Mouse (Mus musculus): ENCODE results near the gene Atpaf2. TPM values are rescaled to one million over a fixed set of nuclear protein-coding genes. Genes with fewer than 3 reads are reported as not detected.

The Atpaf2 gene
- total RNA-seq, 2 experiments from 2014 or later, result 29.3 to 31.7 TPM

DNA sequence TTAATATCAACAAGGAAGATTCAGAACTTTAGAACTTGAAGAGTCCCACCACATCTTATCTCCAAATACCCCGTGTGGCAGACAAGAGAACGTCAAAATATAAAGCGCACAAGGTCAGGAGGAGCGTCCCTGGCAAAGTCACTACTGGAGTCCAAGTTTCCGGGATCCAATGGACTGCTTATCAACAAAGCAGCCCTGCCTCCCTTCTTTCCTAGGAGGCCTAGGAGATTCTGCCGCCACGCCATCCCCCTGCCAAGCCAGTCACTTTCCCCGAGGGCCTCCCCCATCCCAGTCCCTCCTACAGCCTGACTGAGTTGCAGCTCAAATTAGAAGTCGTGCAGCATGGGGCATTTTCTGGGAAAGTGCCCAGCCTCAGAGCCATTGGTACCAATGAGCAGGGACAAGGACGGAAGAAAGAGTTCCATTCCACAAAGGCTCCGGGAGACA lies 66.3 kb downstream of the Atpaf2 start:
- DNase-seq (ENCODE audit: low spot score in 2 of 2), result peak in 1 of 2 experiments; percentile 24

DNA sequence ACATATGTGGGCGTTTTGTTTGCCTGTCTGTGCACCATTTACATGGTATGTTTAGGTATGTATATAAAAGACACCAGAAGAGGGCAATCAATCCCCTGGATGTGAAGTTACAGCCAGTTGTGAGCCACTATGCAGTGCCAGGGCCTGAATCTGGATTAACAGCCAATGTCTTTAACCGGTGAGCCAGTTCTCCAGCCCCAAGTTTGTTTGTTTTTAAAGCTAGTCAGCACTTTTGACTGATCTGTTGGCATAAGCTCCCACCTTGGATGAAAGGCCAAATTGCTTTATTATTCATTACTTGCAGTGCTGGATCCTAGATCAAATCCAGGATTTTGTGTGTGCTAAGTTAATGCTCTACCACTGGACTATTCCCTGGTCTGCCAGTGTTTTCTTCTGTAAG lies 66.9 kb downstream of the Atpaf2 start:
- no peak for DNase-seq (ENCODE audit: low spot score in 2 of 2)

Other genes starting within 250 kb of the Atpaf2 start
- 10 to 100 TPM; 48.6 to 53.1 TPM for gene Srebf1, start 195.9 kb downstream of the Atpaf2 start, total RNA-seq (2021)
- gene Tom1l2, start 65.6 kb downstream of the Atpaf2 start, total RNA-seq (2021), result 10 to 100 TPM; 37.4 to 45.6 TPM
- gene Drc3, start 65.1 kb downstream of the Atpaf2 start, total RNA-seq (2021), result 1 to 10 TPM; 1.0 to 1.8 TPM
- gene Gid4, start 1.3 kb downstream of the Atpaf2 start, total RNA-seq (2021), result 10 to 100 TPM; 21.0 to 23.6 TPM
- gene Drg2, start 36.1 kb upstream of the Atpaf2 start, total RNA-seq (2021), result 10 to 100 TPM; 43.6 to 44.5 TPM
- gene Myo15, start 50.9 kb upstream of the Atpaf2 start, total RNA-seq (2021), result under 1 TPM; 0.05 to 0.18 TPM
- 10 to 100 TPM; 70.0 to 74.3 TPM for gene Alkbh5, start 117.9 kb upstream of the Atpaf2 start, total RNA-seq (2021)

All from gastrocnemius, postnatal 4 days (tissue).